Mouse (Mus musculus) MEL (cell line): ENCODE measurements around the gene Ctsa.

Experiments
- CHD2 ChIP-seq: IDR thresholded peaks from 2 replicates; pipeline ENCODE4 v1.6.1; 2011; ENCODE audit warnings: low read length, improper control_type of control experiment
- CTCF ChIP-seq, 3 experiments: IDR thresholded peaks in 2 of 3; conservative IDR thresholded peaks in 1 of 3; 2 replicates each; pipeline ENCODE4 v1.5.1; 2011 to 2012; ENCODE audit warnings: low read length in 3 of 3, low read depth in 2 of 3, mild to moderate bottlenecking in 2 of 3, improper control_type of control experiment in 1 of 3, inconsistent platforms in 1 of 3, mixed read lengths in 1 of 3, moderate library complexity in 1 of 3; ENCODE audit not compliant: control insufficient read depth in 1 of 3, insufficient read depth in 1 of 3, poor library complexity in 1 of 3, severe bottlenecking in 1 of 3
- EP300 ChIP-seq, 2 experiments: IDR thresholded peaks; 2 replicates each; pipeline ENCODE4 v1.6.1; 2011; ENCODE audit warnings: improper control_type of control experiment in 2 of 2, low read length in 2 of 2, low read depth in 1 of 2, mild to moderate bottlenecking in 1 of 2
- GABPA ChIP-seq: IDR thresholded peaks from 2 replicates; pipeline ENCODE4 v1.6.1; 2012; ENCODE audit warnings: low read depth, mild to moderate bottlenecking, inconsistent platforms, low read length, improper control_type of control experiment, moderate library complexity
- GATA1 ChIP-seq: IDR thresholded peaks from 2 replicates; pipeline ENCODE4 v1.6.1; 2011; ENCODE audit warnings: low read depth, low read length, improper control_type of control experiment
- MAFK ChIP-seq: IDR thresholded peaks from 2 replicates; pipeline ENCODE4 v1.6.1; 2011; ENCODE audit warnings: low read depth, mild to moderate bottlenecking, low read length, improper control_type of control experiment, borderline replicate concordance
- POLR2A ChIP-seq, 2 experiments: IDR thresholded peaks; 2 replicates each; pipeline ENCODE4 v1.6.1; 2011 to 2012; ENCODE audit warnings: low read length in 2 of 2, mild to moderate bottlenecking in 2 of 2, control low read depth in 1 of 2, improper control_type of control experiment in 1 of 2, low read depth in 1 of 2, moderate library complexity in 1 of 2; ENCODE audit not compliant: control insufficient read depth in 1 of 2, insufficient read depth in 1 of 2, poor library complexity in 1 of 2
- RCOR1 ChIP-seq: IDR thresholded peaks from 2 replicates; pipeline ENCODE4 v1.6.1; 2012; ENCODE audit warnings: low read depth, mild to moderate bottlenecking, inconsistent platforms, low read length, improper control_type of control experiment
- TAL1 ChIP-seq: IDR thresholded peaks from 2 replicates; pipeline ENCODE4 v1.6.1; 2012; ENCODE audit warnings: mild to moderate bottlenecking, inconsistent platforms, low read length, moderate library complexity, mixed read lengths
- TBP ChIP-seq: IDR thresholded peaks from 2 replicates; pipeline ENCODE4 v1.8.0; 2011; ENCODE audit warnings: low read depth, low read length, improper control_type of control experiment
- TCF12 ChIP-seq: IDR thresholded peaks from 2 replicates; pipeline ENCODE4 v1.6.1; 2014; ENCODE audit warnings: low read depth, mild to moderate bottlenecking, inconsistent platforms, low read length, improper control_type of control experiment, moderate library complexity
- USF1 ChIP-seq: IDR thresholded peaks from 2 replicates; pipeline ENCODE4 v1.6.1; 2014; ENCODE audit warnings: low read depth, mild to moderate bottlenecking, inconsistent platforms, low read length, improper control_type of control experiment, moderate library complexity
- USF2 ChIP-seq, 2 experiments: IDR thresholded peaks; 2 replicates each; pipeline ENCODE4 v1.6.1; 2011 to 2012; ENCODE audit warnings: improper control_type of control experiment in 2 of 2, low read length in 2 of 2, borderline replicate concordance in 1 of 2, inconsistent platforms in 1 of 2, low read depth in 1 of 2, mild to moderate bottlenecking in 1 of 2; ENCODE audit not compliant: insufficient read depth in 1 of 2
- ZC3H11A ChIP-seq: IDR thresholded peaks from 2 replicates; pipeline ENCODE4 v1.6.1; 2012; ENCODE audit warnings: low read depth, mild to moderate bottlenecking, inconsistent platforms, low read length, improper control_type of control experiment

DNA sequence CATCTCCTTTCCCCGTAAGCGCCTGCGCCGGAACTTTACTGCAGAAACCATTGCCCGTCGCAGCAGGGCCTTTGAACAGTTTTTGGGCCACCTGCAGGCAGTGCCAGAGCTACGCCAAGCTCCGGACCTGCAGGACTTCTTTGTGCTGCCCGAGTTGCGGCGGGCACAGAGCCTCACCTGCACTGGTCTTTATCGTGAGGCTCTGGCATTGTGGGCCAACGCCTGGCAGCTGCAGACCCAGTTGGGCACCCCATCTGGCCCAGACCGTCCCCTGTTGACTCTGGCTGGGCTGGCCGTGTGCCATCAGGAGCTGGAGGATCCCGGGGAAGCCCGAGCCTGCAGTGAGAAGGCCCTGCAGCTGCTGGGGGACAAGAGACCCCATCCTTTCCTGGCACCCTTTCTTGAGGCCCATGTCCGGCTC lies 40.8 kb upstream of the Ctsa start:
- TF ChIP-seq USF1: no peak
- no peak for TF ChIP-seq TCF12
- TF ChIP-seq MAFK: no peak
- no peak for TF ChIP-seq CTCF (IDR thresholded peaks at IDR 0.05 in 2 of 3, conservative IDR thresholded peaks at IDR 0.05 in 1 of 3; ENCODE audit: control insufficient read depth in 1 of 3, insufficient read depth in 1 of 3, low read depth in 2 of 3, low read length in 3 of 3, poor library complexity in 1 of 3, severe bottlenecking in 1 of 3)
- no peak for TF ChIP-seq GATA1
- TF ChIP-seq EP300 (IDR thresholded peaks at IDR 0.05; ENCODE audit: low read depth in 1 of 2, low read length in 2 of 2): no peak
- TF ChIP-seq USF2 (IDR thresholded peaks at IDR 0.05; ENCODE audit: borderline replicate concordance in 1 of 2, insufficient read depth in 1 of 2, low read depth in 1 of 2, low read length in 2 of 2): no peak
- TF ChIP-seq CHD2: no peak
- no peak for TF ChIP-seq RCOR1
- no peak for TF ChIP-seq GABPA
- TF ChIP-seq ZC3H11A: no peak
- TF ChIP-seq TBP: no peak
- no peak for TF ChIP-seq TAL1
- no peak for TF ChIP-seq POLR2A (IDR thresholded peaks at IDR 0.05; ENCODE audit: control insufficient read depth in 1 of 2, insufficient read depth in 1 of 2, low read depth in 1 of 2, low read length in 2 of 2, poor library complexity in 1 of 2)
